Mouse (Mus musculus) testis, postnatal 14 days (tissue): ENCODE measurements around the gene Bbs1.
"Not testable (repeated sequence)": the region's sequence is repeated elsewhere in the genome, so short reads cannot be mapped to it uniquely, and the experiment has no call there.

Experiments
- DNase-seq: peaks from one replicate; pipeline ENCODE4 v3.0.0; 2021; ENCODE audit warnings: low spot score

Gene Bbs1

DNA sequence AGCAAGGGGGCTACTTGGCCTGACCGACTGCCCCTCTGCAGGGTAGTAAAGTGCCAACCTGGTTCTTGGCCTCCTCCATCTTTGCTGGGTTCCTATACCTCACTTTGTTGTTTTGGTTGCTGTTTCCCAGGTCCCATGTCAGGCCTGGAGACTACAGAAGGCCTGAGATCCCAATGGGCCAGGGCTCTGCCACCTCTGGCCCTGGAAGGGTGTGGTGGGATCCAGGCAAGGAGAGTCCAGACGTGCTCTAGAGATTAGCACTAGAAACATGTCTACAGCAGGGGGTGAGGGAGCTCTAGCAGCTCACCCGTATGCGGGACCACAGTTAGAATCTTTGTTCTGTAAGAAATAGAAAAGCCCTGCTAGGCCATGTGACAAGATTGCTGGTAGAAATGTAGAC lies 22.5 kb downstream of the Bbs1 start:
- no peak for DNase-seq

DNA sequence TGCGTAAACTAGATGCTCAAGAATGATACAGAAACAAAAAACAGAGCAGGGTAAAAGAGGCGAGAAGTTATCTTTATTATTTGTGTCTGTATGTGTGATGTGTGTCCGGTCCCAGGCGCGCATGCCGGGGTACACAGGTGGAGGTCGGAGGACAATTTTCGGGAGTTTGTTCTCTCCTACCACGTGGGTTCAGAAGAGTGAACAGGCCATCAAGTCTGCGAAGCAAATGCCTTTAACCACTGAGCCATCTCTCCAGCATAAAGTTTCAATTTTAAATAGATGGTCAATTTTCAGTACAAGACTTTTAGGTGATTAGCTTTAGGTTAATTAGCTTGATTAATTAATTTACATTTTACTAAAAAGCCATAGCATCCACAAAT lies 27.1 kb downstream of the Bbs1 start:
- DNase-seq = no peak

- peak; percentile 95 for DNase-seq
Measured at GRCm38 (mm10) chr19:4878405-4879323, 27.8 kb downstream of the Bbs1 start, which contains the start of gene Zdhhc24. Gene Zdhhc24 (plus strand): TSS chr19:4878668.

GRCm38 (mm10) chr19:4877785-4878184 lies 28.6 kb downstream of the Bbs1 start, which contains the start of gene Actn3:
Gene Actn3 (minus strand): TSS chr19:4877909.
- peak; percentile 75 for DNase-seq

- no peak for DNase-seq
Measured at GRCm38 (mm10) chr19:4876755-4877154, 29.7 kb downstream of the Bbs1 start.

- DNase-seq = no peak
Measured at GRCm38 (mm10) chr19:4876241-4876640, 30.2 kb downstream of the Bbs1 start.

- not testable (repeated sequence) for DNase-seq
Measured at GRCm38 (mm10) chr19:4874613-4875012, 31.8 kb downstream of the Bbs1 start.

DNA sequence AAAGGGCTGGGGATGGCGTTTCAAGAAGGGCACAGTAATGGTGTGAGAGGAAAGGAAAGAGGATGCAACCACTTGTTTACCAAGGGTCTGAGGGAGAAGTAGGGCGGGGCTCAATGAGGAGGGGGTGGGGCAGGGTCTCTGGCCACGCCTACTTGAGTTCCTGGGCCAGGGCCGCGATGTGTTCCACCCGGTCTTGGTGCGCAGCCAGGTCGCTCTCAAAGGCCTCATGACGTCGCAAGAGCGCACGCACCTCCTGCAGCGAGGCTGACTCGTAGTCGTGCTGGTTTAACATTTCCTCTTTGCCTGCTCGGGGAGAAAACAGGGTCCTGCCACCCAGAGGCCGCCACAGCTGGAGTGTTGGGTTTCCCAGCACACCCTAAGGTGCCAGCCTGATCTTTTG lies 41.3 kb downstream of the Bbs1 start:
- peak; percentile 48 for DNase-seq

DNA sequence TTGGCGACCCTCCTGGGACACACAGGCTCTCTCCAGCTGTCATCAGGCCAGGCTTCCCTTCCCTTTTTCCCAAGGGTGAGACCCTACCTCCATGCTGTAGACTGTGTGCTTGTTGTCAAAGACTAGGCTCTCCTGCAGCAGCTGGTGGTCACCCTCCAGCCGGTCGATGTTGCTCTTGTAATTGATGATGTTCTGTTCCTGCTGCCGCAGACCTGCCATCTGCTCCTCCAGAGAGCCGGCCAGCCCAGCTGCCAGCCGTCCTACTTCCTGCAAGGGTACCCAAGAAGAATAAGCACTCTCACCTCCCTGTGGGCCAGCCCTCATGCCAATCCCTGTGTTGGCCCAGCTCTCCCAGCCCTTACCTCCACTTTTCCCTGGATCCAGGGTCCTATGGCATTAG lies 43.4 kb downstream of the Bbs1 start:
- no peak for DNase-seq

- peak; percentile 41 for DNase-seq
Measured at GRCm38 (mm10) chr19:4859081-4859480, 47.3 kb downstream of the Bbs1 start.

DNA sequence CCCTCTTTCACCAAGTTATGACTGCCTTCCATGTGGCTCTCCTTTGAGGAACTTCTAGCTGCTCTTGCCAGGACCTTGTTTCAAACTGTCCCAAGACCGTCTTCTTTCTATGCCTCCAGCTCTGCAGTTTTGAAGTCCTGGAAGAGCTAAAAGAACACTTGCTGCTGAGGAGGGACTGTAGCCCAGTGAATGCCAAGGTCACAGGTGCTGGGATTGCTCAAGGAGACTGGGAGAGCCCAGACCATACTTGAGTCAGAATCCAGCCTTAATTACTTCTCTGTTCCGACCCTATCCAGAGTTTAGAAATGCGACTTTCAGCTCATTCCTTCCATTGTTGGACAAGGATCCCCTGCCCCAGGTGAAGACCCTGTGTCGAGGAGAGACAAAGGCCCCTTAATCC lies 50.5 kb downstream of the Bbs1 start:
- DNase-seq = no peak

DNA sequence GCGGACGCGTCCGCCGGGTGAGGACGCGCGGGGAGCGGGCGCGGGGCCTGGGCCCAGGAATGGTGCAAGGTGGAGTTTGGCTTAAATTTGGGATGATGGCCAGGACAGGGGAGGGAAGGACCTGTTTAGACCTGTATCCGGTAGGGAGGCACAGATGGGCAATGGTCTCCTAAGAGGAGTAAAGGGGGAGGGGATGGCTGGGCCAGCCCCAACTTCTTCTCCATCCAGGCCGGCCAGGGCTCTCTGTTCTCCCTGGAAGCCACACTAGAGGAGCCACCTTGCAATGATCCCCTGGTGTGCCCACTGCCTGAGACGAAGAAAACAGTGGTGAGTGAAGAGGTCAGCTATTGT lies 51.0 kb downstream of the Bbs1 start:
- DNase-seq = no peak

- DNase-seq = peak; percentile 87
Measured at GRCm38 (mm10) chr19:4854552-4855469, 51.6 kb downstream of the Bbs1 start, which contains the start of gene Ctsf. Gene Ctsf (plus strand): TSS chr19:4855130.

- DNase-seq = no peak
Measured at GRCm38 (mm10) chr19:4850281-4850680, 56.1 kb downstream of the Bbs1 start.

DNA sequence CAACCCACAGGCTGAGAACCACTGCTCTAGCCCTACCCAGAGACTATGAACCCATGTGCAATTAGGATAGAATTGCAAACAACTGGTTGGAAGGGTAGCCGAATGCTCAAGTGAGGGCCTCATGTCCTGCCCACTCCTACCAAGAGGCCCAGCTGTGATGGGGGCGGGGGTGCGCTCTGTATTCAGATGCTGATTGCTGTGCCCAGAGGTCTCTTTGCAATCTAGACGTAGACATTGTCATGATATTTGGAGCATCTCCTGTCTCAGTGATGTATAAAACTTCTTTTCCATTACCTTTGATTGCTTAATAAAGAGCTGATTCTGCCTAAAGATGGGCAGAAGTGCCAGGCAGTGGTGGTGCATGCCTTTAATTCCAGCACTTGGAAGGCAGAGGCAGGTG lies 56.6 kb downstream of the Bbs1 start:
- no peak for DNase-seq

DNA sequence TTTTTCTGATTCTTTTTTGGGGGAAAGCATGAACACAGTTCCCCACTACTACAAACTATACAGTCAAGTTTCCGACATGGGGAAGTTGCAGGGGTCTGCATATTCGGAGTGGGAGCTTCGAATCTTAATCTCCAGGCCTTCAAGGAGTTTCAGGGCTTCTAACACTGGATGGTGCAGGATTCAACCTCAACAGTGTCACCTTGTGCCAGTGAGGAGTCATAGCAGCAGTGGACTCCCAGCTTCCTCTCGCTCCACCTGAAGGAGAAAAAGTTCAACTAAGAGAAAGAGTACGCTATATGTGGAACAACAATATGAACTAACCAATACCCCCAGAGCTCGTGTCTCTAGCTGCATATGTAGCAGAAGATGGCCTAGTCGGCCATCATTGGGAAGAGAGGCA lies 58.9 kb downstream of the Bbs1 start:
- no peak for DNase-seq

- DNase-seq = no peak
Measured at GRCm38 (mm10) chr19:4845846-4846245, 60.6 kb downstream of the Bbs1 start.

- DNase-seq = no peak
Measured at GRCm38 (mm10) chr19:4842611-4843010, 63.8 kb downstream of the Bbs1 start.

DNA sequence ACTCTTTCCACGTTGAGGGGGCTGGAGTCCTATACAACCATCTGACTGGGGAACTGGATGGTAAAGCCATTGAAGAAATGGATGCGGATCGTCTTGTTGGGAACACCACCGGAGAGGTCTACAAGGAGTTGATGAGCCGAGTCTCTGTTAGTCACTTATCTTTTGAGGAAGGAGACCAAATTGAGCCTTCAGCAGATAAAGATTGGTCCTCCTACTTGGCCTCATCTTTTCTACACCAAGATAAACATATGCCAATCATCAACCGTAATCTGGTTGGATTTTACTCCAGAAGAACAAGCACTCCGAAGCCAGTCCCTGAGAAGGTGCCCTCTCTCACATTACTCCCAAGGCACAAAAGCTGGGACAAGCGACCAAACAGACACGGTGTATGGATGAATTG lies 65.6 kb downstream of the Bbs1 start:
- DNase-seq = no peak

- peak; percentile 95 for DNase-seq
Measured at GRCm38 (mm10) chr19:4839149-4839548, 67.3 kb downstream of the Bbs1 start, which contains the start of the genes Ccs and Ccdc87. Gene Ccs (minus strand): TSS chr19:4839332. Gene Ccdc87 (plus strand): TSS chr19:4839366.

- DNase-seq = no peak
Measured at GRCm38 (mm10) chr19:4838526-4839140, 67.8 kb downstream of the Bbs1 start.

GRCm38 (mm10) chr19:4837049-4837448 lies 69.4 kb downstream of the Bbs1 start:
- no peak for DNase-seq
